Mouse (Mus musculus): Measurements from ENCODE around the gene Ubash3a. TPM values are rescaled to one million over a fixed set of nuclear protein-coding genes. Genes with fewer than 3 reads are reported as not detected.
"Not testable (repeated sequence)": the region's sequence is repeated elsewhere in the genome, so short reads cannot be mapped to it uniquely, and the experiment has no call there.

Gene Ubash3a
- total and polyA plus RNA-seq, 3 experiments = 27.6 to 57.4 (median 30.2) TPM

GRCm38 (mm10) chr17:31268016-31268415, 60.3 kb downstream of the Ubash3a start:
- TF ChIP-seq GATA1 (IDR thresholded peaks at IDR 0.05; ENCODE audit: low read depth, low read length) (no peak), ELF1 (IDR thresholded peaks at IDR 0.05; ENCODE audit: low read depth, low read length) (no peak)
- Histone ChIP-seq H3K9ac (ENCODE audit: control insufficient read depth, low read depth, low read length, poor library complexity, severe bottlenecking) (no peak overlapping the region), H3K4me1 (ENCODE audit: control insufficient read depth in 1 of 2, insufficient read depth in 2 of 2, low read length in 2 of 2) (peaks cover 0 to 11% of the 10 kb centered on the region in 2 experiments; a peak in 2 of 4 replicates), H3K27ac (ENCODE audit: control insufficient read depth, low read depth, low read length) (no peak overlapping the region), H3K9me3 (replicated peaks; ENCODE audit: insufficient read depth, low read length) (no peaks in the 10 kb centered on the region), H3K27me3 (ENCODE audit: control insufficient read depth in 1 of 2, insufficient read depth in 2 of 2, low read length in 2 of 2) (no peaks in the 10 kb centered on the region; a peak in 1 of 4 replicates), H3K36me3 (ENCODE audit: control insufficient read depth in 1 of 2, insufficient read depth in 2 of 2, low read length in 2 of 2) (no peaks in the 10 kb centered on the region; a peak in 1 of 4 replicates), H3K79me2 (ENCODE audit: control insufficient read depth, insufficient read depth, low read length, poor library complexity) (no peaks in the 10 kb centered on the region), H3K4me3 (ENCODE audit: control insufficient read depth in 1 of 2, insufficient read depth in 1 of 2, low read depth in 2 of 2, low read length in 2 of 2) (no peak overlapping the region)
- no peak for DNase-seq (ENCODE audit: low read depth, low spot score)

DNA sequence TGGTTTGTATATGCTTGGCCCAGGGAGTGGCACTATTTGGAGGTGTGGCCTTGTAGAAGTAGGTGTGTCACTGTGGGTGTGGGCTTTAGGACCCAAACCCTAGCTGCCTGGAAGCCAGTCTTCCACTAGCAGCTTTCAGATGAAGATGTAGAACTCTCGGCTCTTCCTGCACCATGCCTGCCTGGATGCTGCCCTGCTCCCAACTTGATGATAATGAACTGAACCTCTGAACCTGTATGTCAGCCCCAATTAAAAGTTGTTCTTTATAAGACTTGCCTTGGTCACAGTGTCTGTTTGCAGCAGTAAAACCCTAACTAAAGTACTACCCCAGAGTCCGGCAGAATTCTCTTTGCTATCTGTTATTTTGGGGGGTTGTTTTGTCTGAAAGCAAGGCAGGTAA, 62.1 kb downstream of the Ubash3a start:
- H3K79me2 ChIP-seq (ENCODE audit: control insufficient read depth, insufficient read depth, low read length, poor library complexity) = no peaks in the 10 kb centered on the region
- H3K27me3 ChIP-seq (ENCODE audit: control insufficient read depth in 1 of 2, insufficient read depth in 2 of 2, low read length in 2 of 2) = no peaks in the 10 kb centered on the region
- H3K9ac ChIP-seq (ENCODE audit: control insufficient read depth, low read depth, low read length, poor library complexity, severe bottlenecking) = no peak overlapping the region
- no peaks in the 10 kb centered on the region; a peak in 1 of 4 replicates for H3K36me3 ChIP-seq (ENCODE audit: control insufficient read depth in 1 of 2, insufficient read depth in 2 of 2, low read length in 2 of 2)
- peaks cover 0 to 8% of the 10 kb centered on the region in 2 experiments; a peak in 2 of 4 replicates for H3K4me1 ChIP-seq (ENCODE audit: control insufficient read depth in 1 of 2, insufficient read depth in 2 of 2, low read length in 2 of 2)
- no peak overlapping the region for H3K27ac ChIP-seq (ENCODE audit: control insufficient read depth, low read depth, low read length)
- no peak overlapping the region for H3K4me3 ChIP-seq (ENCODE audit: control insufficient read depth in 1 of 2, insufficient read depth in 1 of 2, low read depth in 2 of 2, low read length in 2 of 2)
- DNase-seq (ENCODE audit: low read depth, low spot score) = no peak
- TF ChIP-seq TAL1 (IDR thresholded peaks at IDR 0.05; ENCODE audit: low read length) (no peak), TBP (IDR thresholded peaks at IDR 0.05; ENCODE audit: low read depth, low read length) (no peak), SMC3 (IDR thresholded peaks at IDR 0.05; ENCODE audit: low read depth, low read length) (no peak), ETS1 (IDR thresholded peaks at IDR 0.05; ENCODE audit: low read depth, low read length) (no peak), CHD1 (IDR thresholded peaks at IDR 0.05; ENCODE audit: low read depth, low read length) (no peak), POLR2AphosphoS5 (IDR thresholded peaks at IDR 0.05; ENCODE audit: borderline replicate concordance, low read depth, low read length) (no peak), NELFE (IDR thresholded peaks at IDR 0.05; ENCODE audit: low read depth, low read length) (no peak), BHLHE40 (IDR thresholded peaks at IDR 0.05; ENCODE audit: borderline replicate concordance, low read depth, low read length) (no peak), ELF1 (IDR thresholded peaks at IDR 0.05; ENCODE audit: low read depth, low read length) (no peak), GATA1 (IDR thresholded peaks at IDR 0.05; ENCODE audit: low read depth, low read length) (no peak), MAFK (IDR thresholded peaks at IDR 0.05; ENCODE audit: borderline replicate concordance, low read depth, low read length) (no peak), JUND (IDR thresholded peaks at IDR 0.05; ENCODE audit: low read depth, low read length) (no peak)
- no peaks in the 10 kb centered on the region for H3K9me3 ChIP-seq (replicated peaks; ENCODE audit: insufficient read depth, low read length)

DNA sequence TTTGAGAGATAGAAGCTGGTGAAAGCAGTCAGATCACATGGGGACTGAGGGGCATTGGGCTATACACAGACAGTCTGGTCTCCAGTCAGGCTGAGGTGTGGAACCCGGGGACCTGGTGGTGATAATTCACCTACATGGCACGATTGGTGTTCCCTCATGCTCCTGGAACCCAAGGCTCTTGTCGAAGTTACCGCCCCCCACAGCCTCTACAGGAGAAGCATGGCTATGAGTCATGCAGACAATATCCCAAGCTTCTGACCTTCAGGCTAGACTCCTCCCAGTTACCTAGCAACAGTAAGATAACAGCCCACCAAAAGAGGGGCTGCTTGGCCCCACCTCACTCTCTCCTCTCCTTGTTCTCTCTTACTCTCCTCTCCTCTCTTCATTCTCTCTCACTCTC, 62.6 kb downstream of the Ubash3a start:
- Histone ChIP-seq H3K27ac (ENCODE audit: control insufficient read depth, low read depth, low read length) (no peak overlapping the region), H3K9ac (ENCODE audit: control insufficient read depth, low read depth, low read length, poor library complexity, severe bottlenecking) (no peak overlapping the region), H3K4me1 (ENCODE audit: control insufficient read depth in 1 of 2, insufficient read depth in 2 of 2, low read length in 2 of 2) (peaks cover 0 to 10% of the 10 kb centered on the region in 2 experiments; a peak in 2 of 4 replicates), H3K27me3 (ENCODE audit: control insufficient read depth in 1 of 2, insufficient read depth in 2 of 2, low read length in 2 of 2) (no peaks in the 10 kb centered on the region), H3K36me3 (ENCODE audit: control insufficient read depth in 1 of 2, insufficient read depth in 2 of 2, low read length in 2 of 2) (no peaks in the 10 kb centered on the region; a peak in 1 of 4 replicates), H3K79me2 (ENCODE audit: control insufficient read depth, insufficient read depth, low read length, poor library complexity) (no peaks in the 10 kb centered on the region), H3K4me3 (ENCODE audit: control insufficient read depth in 1 of 2, insufficient read depth in 1 of 2, low read depth in 2 of 2, low read length in 2 of 2) (no peak overlapping the region), H3K9me3 (replicated peaks; ENCODE audit: insufficient read depth, low read length) (no peaks in the 10 kb centered on the region)
- TF ChIP-seq GATA1 (IDR thresholded peaks at IDR 0.05; ENCODE audit: low read depth, low read length) = 0 out of 2 replicates have a peak, but pooled peaks have one; percentile 24
- TF ChIP-seq KAT2A (conservative IDR thresholded peaks at IDR 0.05; ENCODE audit: low read depth, low read length) = no peak
- 0 out of 2 replicates have a peak, but pooled peaks have one; percentile 15 for TF ChIP-seq MAX (IDR thresholded peaks at IDR 0.05; ENCODE audit: low read length)
- DNase-seq (ENCODE audit: low read depth, low spot score) = peak; percentile 35

- not testable (repeated sequence) for H3K79me2 ChIP-seq (ENCODE audit: control insufficient read depth, insufficient read depth, low read length, poor library complexity); H3K27ac ChIP-seq (ENCODE audit: control insufficient read depth, low read depth, low read length); H3K36me3 ChIP-seq (ENCODE audit: control insufficient read depth in 1 of 2, insufficient read depth in 2 of 2, low read length in 2 of 2); H3K9me3 ChIP-seq (replicated peaks; ENCODE audit: insufficient read depth, low read length); H3K9ac ChIP-seq (ENCODE audit: control insufficient read depth, low read depth, low read length, poor library complexity, severe bottlenecking); DNase-seq (ENCODE audit: low read depth, low spot score); H3K27me3 ChIP-seq (ENCODE audit: control insufficient read depth in 1 of 2, insufficient read depth in 2 of 2, low read length in 2 of 2); H3K4me3 ChIP-seq (ENCODE audit: control insufficient read depth in 1 of 2, insufficient read depth in 1 of 2, low read depth in 2 of 2, low read length in 2 of 2)
- peaks cover 2 to 15% of the 10 kb centered on the region in 2 experiments; a peak in 3 of 4 replicates for H3K4me1 ChIP-seq (ENCODE audit: control insufficient read depth in 1 of 2, insufficient read depth in 2 of 2, low read length in 2 of 2)
These were observed 63.1 kb downstream of the Ubash3a start for GRCm38 (mm10) chr17:31270736-31271135.
